Mouse (Mus musculus) T-helper 1 cell (primary cell): ENCODE data around the gene Uxs1.

Experiments
- in situ Hi-C: fragments of 300-600 bp; cut with MboI, MseI; formaldehyde crosslinking; loops from one replicate; pipeline ENCODE4 v1.15.1; 2025; ENCODE audit warnings: high pct_unique_total_duplicates

The Uxs1 gene

DNA sequence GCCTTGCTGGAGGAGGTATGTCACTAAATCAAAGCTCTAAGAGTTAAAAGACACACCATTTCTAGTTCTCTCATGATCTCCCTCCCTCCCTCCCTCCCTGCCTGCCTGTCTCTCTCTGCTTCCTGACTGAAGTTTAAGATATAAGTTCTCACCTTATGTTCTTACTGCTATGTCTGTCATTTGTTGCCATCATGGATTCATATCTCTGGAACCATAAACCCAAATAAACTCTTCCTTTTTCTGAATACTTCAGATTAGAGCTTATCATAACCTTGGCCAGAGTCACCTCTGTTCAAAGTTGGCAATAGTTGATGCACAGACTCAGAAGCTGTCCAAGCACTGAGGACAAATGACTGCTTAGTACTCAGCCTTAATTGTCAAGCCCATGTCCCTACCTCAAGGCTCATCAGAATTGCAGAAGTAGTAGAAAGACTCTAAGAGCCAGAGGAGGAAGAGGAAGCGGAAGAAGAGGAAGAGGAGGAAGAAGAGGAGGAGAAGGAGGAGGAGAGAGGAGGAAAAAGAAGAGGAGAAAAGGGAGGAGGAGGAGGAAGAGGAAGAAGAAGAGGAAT lies 23.6 kb downstream of the Uxs1 start:
- in situ Hi-C loops = no loop called here

DNA sequence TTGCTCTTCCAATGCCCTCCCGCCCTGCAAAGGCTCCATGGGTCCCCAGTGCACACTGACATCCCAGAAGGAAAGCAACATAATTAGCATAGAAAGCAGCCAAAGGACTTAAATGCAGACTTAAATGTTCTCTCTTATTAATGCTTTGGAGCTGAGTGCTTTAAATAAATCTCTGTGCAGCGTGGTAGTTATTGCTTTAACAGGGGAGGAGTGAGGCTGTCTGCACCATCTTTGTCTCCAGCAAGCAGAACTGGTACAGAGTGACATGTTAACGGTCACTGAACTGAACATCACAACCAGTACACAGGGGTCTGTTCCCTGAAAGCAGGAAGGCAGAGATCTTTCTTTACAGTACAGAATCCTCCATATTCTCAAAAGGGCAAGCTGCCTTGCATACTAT lies 29.6 kb downstream of the Uxs1 start:
- in situ Hi-C loops = no loop called here

DNA sequence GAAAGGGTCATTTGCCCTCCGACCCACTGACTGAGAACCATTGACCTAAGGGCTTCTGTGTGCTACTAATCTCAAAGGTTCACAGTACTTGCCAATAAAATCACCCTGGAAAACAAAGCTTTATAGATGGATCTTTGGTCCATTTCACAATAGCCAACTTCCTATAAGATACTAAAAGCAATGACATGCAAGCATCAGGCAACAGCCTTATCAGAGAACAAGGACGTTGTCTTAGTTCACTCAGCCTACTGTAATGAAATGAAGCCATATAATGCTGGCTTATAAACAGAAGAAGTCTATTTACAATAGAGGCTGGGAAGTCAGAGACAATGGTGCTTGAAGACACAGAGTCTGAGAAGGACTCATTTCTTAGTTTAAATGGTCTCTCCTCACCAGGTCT lies 37.8 kb downstream of the Uxs1 start:
- in situ Hi-C loops = no loop called here

DNA sequence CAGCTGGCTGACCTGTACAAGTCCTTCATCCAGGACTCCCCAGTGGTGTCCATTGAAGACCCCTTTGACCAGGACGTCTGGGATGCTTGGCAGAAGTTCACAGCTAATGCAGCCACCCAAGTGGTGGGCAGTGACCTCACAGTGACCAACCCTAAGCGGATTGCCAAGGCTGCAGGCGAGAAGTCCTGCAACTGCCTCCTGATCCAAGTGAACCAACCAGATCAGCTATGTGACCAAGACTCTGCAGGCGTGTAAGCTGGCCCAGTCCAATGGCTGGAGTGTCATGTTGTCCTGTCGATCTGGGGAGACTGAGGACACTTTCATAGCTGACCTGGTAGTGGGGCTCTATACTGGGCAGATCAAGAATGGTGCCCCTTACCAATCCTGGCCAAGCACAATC lies 40.9 kb downstream of the Uxs1 start:
- in situ Hi-C loops = no loop called here

DNA sequence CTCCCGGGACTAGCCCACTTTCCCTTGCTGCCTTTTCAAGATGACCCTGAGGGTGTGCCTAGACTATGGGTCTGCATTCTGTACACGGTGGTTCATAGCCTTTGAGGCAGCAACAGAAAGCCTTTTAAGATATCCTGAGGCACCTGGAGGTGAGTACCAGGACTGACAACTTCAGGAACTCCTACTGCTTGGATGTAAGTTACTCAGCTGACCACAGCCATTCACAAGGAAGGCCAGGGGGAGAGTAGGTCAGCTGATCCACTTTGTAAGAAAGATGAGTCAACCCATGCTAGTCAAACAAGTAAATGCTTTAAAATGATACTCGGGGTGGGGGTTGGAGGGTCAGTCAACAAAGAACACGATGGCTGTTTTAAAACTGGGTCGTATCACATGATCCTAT lies 42.3 kb downstream of the Uxs1 start:
- in situ Hi-C loops = no loop called here

DNA sequence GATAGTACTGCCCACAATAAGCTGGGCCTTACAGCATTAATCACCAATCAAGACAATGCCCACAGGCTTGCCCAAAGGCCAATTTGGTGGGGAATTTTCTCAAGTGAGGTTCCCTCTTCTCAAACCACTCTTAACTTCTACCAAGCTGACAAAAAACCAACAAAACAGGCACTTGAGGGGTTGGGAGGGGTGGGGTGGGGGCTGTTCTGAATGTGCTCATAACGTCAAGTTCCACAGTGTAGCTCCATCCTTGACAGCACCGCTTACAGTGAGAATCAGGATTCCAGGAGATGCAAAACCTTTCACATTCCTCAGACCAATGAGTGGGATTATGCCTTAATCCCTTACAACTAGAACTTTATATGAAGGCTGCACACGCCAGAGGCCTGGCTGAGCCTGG lies 44.4 kb downstream of the Uxs1 start:
- in situ Hi-C loops = no loop called here

DNA sequence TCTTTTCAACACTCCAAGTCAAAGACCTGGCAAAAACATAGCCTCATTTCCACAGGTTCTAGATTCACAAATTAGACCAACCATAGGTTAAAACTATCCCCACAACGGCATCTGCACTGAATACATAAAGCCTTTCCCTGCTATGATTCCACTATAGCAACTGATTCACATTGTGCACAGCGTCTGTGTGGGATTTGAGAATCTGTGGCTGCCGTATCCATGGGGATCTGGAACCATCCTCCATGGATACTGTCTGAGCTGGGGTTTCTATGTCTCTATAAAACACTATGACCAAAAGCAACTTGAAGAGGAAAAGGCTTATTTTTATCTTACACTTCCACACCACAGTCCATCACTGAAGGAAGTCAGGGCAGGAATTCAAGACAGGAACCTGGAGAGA lies 44.9 kb downstream of the Uxs1 start:
- in situ Hi-C loops = no loop called here

DNA sequence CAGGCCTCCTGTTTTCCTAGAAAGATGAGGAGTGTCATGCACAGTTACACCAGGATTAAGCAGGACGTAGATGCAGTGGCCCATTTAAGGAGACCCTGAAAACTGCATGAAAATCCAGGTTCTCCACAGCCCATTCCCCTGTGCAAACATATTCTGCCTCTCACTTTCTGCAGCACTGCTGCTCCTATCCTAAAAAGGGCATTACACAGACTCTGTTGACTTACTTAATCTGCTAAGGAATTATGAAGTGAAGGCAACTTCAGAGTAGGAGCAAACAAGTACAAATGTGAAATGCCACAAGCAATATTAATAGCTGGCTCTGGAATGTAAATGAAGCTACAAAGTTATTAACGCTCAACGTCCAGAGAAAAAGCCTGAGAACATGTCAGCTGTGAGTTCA lies 45.9 kb downstream of the Uxs1 start:
- in situ Hi-C loops = no loop called here

DNA sequence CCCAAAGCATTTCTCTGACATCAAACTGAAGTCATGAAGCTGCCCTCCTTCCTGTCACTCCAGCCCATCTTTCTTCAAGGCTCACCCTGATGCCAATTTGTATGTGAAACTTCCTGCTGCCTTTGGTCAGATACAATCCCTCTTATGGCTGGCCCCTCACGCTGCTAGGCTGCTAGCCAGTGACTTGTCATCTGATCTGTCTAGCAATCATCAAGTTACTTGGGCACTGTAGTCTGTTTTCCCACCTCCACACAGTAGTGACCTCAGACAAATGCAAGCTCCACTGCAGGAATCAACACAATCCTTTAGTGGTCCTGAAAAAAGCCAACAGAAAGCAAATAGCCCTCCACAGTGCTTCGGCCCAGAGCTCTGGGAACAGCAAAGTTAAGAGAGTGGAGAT lies 46.4 kb downstream of the Uxs1 start:
- in situ Hi-C loops = no loop called here

DNA sequence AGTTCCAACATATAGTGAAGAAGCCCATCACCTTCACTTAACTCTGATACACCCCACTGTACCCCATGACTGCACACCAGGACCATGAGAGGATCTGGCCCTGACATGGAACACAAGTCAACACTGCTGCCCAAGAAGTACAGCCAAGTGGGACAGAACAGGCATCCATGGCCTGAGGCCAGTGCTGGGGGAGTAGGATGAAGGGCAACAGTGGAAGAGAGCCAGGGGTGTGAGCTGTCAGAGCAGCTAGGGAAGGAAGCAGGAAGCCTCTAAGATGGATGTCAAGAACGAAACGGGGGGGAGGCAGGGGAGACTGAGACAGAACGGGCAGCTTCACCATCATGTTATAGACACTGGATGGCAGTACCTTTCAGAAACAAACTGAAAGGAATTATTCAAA lies 51.5 kb downstream of the Uxs1 start:
- in situ Hi-C loops = no loop called here

DNA sequence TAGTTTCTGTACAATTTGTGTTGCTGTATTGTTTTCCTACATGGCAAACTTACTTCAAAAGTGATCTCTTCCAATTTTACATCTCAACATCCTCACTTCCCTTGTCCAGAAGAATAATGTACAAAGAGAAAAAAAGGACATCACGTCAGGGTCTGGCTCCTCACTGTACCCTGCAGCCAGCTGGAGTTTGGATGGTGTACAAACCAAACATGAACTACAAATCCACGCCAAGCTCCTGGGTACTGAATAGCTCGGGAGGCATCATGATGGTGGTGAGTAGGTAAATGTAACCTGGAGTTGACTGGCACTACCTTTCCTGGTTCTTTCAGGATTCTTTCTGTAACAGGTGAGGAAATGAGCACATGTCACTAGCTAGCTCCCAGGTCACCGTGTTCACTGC lies 53.5 kb downstream of the Uxs1 start:
- in situ Hi-C loops = no loop called here

DNA sequence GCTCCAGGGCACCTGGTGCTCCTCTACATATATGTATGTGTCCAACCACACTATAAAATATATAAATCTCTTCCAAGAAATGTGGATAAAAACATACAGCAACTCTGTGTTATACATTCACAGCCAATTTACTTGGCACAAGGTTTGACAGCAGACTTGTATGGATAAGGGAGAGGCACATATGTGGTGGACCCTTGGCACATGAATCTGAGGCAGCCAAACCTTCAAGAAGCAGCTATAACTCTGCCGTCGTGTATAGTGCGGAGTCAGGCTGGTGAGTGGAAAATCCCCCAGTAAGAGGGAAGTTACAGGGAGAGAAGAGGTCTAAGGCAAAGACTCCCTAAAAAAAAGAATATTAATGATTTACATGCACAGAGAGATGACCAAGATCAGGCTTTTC lies 54.9 kb downstream of the Uxs1 start:
- in situ Hi-C loops = no loop called here

DNA sequence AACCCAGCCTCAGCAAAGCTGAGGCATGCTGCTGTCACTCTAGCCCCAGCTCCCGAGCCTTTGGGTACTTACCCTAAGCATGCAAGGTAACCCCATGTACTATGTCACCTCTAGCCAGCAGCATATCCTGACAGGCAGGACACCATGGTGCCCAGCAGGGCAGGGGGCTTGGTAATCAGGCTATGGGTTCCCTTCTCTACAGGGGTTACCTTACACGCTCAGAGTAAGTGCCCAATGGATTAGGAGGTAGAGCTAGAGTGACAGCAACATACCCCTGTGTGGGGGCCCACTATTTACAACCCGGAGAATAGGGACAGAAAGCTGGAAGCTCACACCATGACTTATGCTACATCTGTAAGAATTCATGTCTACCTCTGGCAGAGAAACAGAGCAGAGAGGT lies 57.6 kb downstream of the Uxs1 start:
- in situ Hi-C loops = no loop called here

DNA sequence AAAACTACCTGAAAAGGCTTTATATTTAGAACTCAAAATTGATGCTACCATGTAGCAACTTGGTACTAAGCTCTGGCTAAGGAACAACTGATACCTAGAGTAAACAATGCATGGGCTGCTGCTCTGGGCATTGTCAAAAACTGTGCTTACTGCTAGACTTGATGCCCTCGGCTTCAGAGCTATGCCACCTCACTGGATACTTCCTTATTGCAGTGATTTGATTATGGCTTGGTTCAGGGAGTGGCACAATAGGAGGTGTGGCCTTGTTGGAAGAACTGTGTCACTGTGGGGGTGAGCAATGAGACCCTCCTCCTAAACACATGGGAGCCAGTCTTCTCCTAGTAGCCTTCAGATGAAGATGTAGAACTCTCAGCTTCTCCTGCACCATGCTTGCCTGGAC lies 58.3 kb downstream of the Uxs1 start:
- in situ Hi-C loops = loop anchor here (10.0 kb wide), 1 partner anchor 285 kb away; no protein-coding TSS in a partner anchor

DNA sequence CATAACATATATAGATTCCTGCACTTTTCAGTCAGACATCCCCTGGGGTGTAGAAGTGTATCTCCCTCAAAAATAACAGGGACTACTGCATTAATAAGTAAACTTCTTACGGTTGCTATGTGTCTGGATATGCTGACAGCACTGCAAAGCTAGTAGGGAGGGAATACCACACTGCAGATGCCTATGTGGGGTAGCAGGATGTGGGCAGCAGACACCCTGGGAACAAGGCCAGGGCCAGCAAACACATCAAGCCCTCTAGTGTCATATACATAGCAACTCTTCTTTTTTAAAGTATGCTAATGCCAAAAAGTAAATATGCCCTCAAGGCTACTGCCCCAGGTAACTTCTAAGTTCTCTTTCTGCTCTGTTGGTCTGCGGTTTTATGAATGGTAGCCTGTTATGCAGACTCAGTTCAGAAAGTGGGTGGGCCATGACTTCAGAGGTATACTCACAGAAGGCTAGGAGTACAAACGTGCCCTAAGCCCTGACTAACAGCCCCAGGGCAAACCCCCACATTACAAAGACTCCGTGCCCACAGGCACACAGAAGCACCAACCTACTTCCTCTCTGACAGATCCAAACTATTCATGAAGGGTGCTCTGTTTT lies 59.1 kb downstream of the Uxs1 start:
- in situ Hi-C loops = loop anchor here (10.0 kb wide), 1 partner anchor 286 kb away; no protein-coding TSS in a partner anchor

DNA sequence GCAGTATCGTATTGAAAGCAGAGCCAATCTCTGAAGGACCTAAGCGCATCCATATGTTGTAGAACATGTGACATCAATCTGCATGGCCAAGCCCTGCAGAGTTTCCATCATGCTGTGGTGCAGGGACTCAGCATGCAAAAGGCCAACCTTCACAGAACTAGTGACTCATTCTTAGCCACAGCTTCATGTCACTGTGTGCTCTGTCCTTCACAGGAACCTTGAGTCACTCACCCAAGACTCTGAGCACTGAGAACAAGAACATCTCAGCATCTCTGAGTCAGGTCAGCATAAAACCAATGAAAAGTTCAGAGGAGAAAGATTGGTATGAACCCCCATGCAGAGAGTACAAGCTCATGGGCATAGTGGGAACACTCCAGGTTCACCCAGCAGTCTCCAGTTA lies 61.3 kb downstream of the Uxs1 start:
- in situ Hi-C loops = loop anchor here (10.0 kb wide), 1 partner anchor 288 kb away; no protein-coding TSS in a partner anchor

DNA sequence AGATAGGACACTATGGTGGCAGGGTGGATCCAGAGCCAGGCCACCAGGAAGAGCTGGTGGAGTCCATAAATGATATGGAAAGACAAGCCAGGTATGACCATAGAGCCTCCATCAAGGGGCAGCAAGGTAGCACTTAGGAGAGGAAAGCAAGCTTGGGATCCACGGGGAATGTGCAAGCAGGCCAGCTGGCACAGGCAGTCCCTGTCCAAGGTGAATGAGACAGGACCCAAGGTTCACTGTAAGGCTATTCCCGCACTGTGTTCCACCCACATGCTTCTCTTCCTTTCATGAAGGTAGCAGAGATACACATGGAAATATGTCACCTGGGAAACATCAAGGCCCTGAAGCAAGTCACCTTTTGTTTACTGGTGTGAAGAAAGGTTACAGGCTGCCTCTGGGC lies 63.1 kb downstream of the Uxs1 start:
- in situ Hi-C loops = loop anchor here (5.0 to 10.0 kb wide), 2 partner anchors 133 to 290 kb away; no protein-coding TSS in a partner anchor

DNA sequence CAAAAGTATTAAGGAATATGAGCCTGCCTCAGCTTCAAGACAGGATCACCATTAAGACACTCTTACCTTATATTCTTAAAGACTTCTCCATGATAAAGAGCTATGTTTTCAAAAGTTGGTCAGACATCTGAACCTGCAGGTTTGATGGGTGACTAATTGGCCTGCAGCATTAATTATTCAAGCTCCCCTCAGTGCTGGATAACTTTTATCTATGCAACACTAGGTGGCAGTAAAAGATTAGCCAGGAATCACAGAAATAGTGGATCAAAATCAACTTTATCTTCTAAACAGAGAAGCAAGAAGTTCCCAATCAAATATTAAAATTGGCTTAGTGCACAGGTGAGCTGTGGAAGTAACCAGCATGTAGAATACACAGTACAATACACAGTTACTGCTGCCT lies 67.5 kb downstream of the Uxs1 start:
- in situ Hi-C loops = loop anchor here (5.0 to 10.0 kb wide), 2 partner anchors 137 to 295 kb away; no protein-coding TSS in a partner anchor

DNA sequence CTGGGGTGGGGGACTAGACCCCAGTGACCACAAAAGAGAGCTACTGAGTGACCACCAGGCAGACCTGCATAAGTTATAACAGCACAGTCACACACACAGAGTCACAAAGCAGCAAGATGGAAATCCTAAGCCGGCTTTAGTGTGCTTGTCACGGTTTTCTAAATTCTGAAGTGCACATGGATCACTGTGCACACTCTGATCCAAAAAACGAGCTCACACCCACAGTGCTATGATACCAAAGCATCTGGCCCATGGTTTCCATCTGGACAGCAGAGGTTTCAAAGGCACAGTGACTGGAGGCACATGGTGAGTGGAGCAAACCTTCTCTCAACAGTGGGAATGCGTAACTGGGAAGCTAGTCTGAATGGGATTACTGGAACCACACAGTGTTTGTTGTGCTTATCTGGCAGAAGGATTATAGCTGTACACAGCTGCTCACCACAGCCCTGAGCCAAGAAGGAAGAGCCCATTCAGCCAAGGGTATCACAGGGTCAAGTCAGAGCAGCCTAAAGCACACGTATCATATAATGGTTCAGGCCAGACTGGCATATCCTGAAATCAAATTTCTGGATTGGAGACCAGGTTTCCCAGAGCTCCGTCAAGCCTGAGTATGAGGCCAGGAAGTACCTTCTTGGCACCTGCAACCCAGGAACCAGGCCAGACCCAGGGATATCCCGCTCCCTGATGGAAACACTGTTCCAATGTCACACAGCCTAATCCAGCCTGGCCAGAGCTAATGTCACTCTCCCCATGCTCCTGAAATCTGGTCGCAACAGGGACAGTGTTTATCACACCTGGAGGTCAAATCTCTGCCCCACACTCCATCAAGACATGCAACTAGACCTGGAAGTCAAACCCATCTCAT lies 72.9 kb downstream of the Uxs1 start:
- in situ Hi-C loops = no loop called here

DNA sequence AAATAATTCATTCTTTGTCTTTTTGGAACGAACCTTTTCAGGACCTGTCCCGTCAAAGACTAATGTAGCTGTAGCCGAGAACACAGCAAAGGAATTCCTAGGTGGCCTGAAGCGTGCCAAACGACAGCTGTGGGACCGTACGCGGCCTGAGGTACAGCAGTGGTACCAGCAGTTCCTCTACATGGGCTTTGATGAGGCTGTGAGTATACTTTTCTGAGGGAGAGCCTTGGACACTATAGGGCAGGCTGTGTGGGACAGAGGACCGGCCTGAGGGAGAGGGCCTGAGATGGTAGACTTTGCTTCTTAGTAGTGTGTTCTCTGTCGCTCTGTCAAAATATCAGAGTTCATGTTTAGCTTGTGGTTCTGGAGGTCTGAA lies 89.1 kb downstream of the Uxs1 start:
- in situ Hi-C loops = no loop called here

DNA sequence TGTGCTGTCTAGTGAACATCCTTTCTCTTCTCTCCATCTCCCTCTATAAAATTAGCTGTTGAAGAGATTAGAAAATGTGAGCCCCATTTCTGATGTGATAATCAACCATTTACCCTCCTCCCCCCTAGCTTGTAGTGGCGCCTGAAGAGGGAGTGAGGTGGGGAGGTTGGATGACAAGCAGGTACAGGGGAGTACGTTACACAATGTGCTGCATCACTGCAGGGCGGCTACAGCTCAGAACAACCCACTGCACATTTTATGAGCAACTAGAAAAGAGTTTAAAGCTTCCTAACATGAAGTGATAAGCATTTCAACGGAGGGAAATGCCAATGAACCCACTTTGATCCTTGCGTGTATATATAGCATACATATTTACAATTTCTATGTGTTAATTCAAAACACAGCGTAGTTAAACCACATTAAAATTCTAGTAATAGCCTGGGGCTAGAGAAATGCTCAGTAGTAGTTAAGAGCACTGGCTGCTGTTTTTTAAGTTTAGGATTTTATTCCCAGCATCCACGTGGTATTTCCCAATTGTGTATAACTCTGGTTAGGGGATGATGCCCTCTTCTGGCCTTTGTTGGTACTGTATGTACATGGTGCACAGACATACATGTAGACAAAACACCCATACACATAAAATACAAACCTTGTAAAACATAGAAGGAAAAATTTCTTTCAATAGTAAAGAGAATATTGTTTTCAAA lies 89.6 kb downstream of the Uxs1 start:
- in situ Hi-C loops = no loop called here

DNA sequence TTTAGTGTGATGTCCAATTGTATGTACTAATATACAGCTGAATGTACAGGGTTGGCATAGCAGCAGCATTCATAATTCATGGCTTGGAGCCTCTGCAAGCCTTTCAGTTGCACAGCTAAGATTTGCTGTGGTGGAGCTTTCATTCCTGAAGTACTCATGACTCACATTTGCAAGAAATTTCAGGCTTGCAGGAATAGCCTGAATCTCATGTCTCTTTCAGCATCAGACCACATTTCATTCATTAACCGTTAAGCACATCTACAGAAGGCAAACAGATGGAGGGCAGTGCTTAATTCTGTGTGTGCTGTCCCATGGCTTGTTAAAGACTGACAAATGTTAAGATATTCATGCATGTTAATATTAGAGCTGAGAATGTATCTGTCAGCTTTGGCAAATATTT lies 94.9 kb downstream of the Uxs1 start:
- in situ Hi-C loops = no loop called here
